21 mouse cellular contexts compared by ENCODE assay signal in the genomic region with DNA sequence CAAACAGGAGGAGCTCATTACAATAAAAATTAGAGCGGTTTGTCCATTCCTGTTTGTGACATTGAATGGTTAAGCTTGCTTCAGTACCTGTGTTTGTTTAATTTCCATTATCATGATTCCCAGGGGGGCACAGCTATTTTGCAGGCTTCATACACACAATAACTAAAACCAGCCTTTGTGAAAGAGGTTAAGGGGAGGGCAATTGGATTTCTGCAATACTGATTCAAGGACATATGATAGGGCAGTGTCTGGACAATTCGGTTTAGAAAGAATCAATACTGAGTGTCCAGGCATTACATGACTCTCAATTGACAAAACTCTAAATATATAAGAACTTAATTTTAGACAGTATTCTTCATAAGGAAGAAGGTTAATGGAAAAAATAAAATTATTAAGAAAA.
DNase-seq lines count a peak whose midpoint lies in the region; ATAC-seq and TF ChIP-seq lines count a peak whose summit lies in the region.
"Had no signal": no experiment of that assay in that cellular context is flagged by ENCODE, and none has a peak within 500 bp of the region (broad histone marks: within the 10 kb centered on the region; RNA-seq: fewer than 3 reads in every experiment).

No protein-coding gene starts in this region.

- no peak overlapping the region for H3K4me3 ChIP-seq in forebrain, embryonic 12.5 days (replicated peaks)
- H3K4me3 ChIP-seq in forebrain, embryonic 15.5 days, result no peak overlapping the region
- no peak overlapping the region for H3K4me3 ChIP-seq in midbrain, embryonic 11.5 days (ENCODE audit: low read depth, low read length)
- no peak overlapping the region for H3K4me3 ChIP-seq in midbrain, embryonic 14.5 days (replicated peaks; ENCODE audit: low read depth, low read length)
- H3K4me3 ChIP-seq in embryonic facial prominence, embryonic 14.5 days (ENCODE audit: low read depth, low read length), result no peak overlapping the region
- H3K4me3 ChIP-seq: embryonic facial prominence, embryonic 12.5 days; heart, embryonic 10.5 days; hindbrain, embryonic 15.5 days had no signal

- TF ChIP-seq POLR2A in brain, embryonic 14.5 days (IDR thresholded peaks at IDR 0.05; ENCODE audit: borderline replicate concordance, extremely low read depth, insufficient read depth, insufficient read length, poor library complexity, severe bottlenecking), result no peak

- no peak overlapping the region for H3K4me2 ChIP-seq in forebrain, embryonic 12.5 days
- H3K4me2 ChIP-seq in forebrain, embryonic 15.5 days (replicated peaks), result no peak overlapping the region
- H3K4me2 ChIP-seq in midbrain, embryonic 11.5 days, result no peak overlapping the region
- H3K4me2 ChIP-seq in midbrain, embryonic 14.5 days (ENCODE audit: low read length), result no peak overlapping the region
- no peak overlapping the region for H3K4me2 ChIP-seq in embryonic facial prominence, embryonic 14.5 days (ENCODE audit: low read depth, low read length)
- H3K4me2 ChIP-seq: embryonic facial prominence, embryonic 12.5 days; hindbrain, embryonic 15.5 days had no signal

- H3K27ac ChIP-seq in forebrain, embryonic 12.5 days, result no peak overlapping the region
- H3K27ac ChIP-seq in forebrain, embryonic 15.5 days (replicated peaks), result no peak overlapping the region
- no peak overlapping the region for H3K27ac ChIP-seq in midbrain, embryonic 11.5 days (ENCODE audit: low read depth, low read length)
- H3K27ac ChIP-seq in midbrain, embryonic 14.5 days (replicated peaks; ENCODE audit: low read depth, low read length), result no peak overlapping the region
- no peak overlapping the region for H3K27ac ChIP-seq in embryonic facial prominence, embryonic 14.5 days (replicated peaks; ENCODE audit: low read depth, low read length)
- H3K27ac ChIP-seq: embryonic facial prominence, embryonic 12.5 days; heart, embryonic 10.5 days; hindbrain, embryonic 15.5 days had no signal

- no peaks in the 10 kb centered on the region for H3K36me3 ChIP-seq in forebrain, embryonic 12.5 days (replicated peaks)
- no peaks in the 10 kb centered on the region for H3K36me3 ChIP-seq in forebrain, embryonic 15.5 days
- H3K36me3 ChIP-seq in midbrain, embryonic 11.5 days (ENCODE audit: control insufficient read depth, insufficient read depth, low read length), result no peaks in the 10 kb centered on the region
- H3K36me3 ChIP-seq in midbrain, embryonic 14.5 days (ENCODE audit: control insufficient read depth, insufficient read depth, low read length), result no peaks in the 10 kb centered on the region
- H3K36me3 ChIP-seq in embryonic facial prominence, embryonic 14.5 days (ENCODE audit: control insufficient read depth, insufficient read depth, low read length), result no peaks in the 10 kb centered on the region
- H3K36me3 ChIP-seq: embryonic facial prominence, embryonic 12.5 days; heart, embryonic 10.5 days; hindbrain, embryonic 15.5 days had no signal

- ATAC-seq in forebrain, embryonic 12.5 days (ENCODE audit: low FRiP score), result peak; percentile 60; the same call in 1 of the 2 replicates
- no peak for ATAC-seq in forebrain, embryonic 15.5 days (replicated peaks)
- ATAC-seq in midbrain, embryonic 11.5 days (ENCODE audit: low FRiP score), result peak; percentile 56; the same call in 1 of the 2 replicates
- ATAC-seq in midbrain, embryonic 14.5 days (ENCODE audit: low FRiP score, low TSS enrichment), result no peak
- no peak for ATAC-seq in embryonic facial prominence, embryonic 14.5 days (ENCODE audit: low read depth)
- ATAC-seq: forebrain, embryonic 14.5 days; inflammation-experienced regulatory T-cells, adult 6 months; intestine, postnatal 0 days had no signal

- 45% methylated on average over 2 of the region's 2 CpGs for WGBS in forebrain, embryonic 12.5 days
- 57% methylated on average over 2 of the region's 2 CpGs for WGBS in forebrain, embryonic 15.5 days
- WGBS in midbrain, embryonic 11.5 days, result 45% methylated on average over 2 of the region's 2 CpGs
- WGBS in midbrain, embryonic 14.5 days, result 60% methylated on average over 2 of the region's 2 CpGs
- 67% methylated on average over 2 of the region's 2 CpGs for WGBS in embryonic facial prominence, embryonic 14.5 days

- H3K4me1 ChIP-seq in forebrain, embryonic 12.5 days, result no peaks in the 10 kb centered on the region
- no peaks in the 10 kb centered on the region for H3K4me1 ChIP-seq in forebrain, embryonic 15.5 days
- H3K4me1 ChIP-seq in midbrain, embryonic 11.5 days (ENCODE audit: control insufficient read depth, insufficient read depth, low read length), result 0 out of 2 replicates have a peak, but pooled peaks cover 2% of the 10 kb centered on the region
- H3K4me1 ChIP-seq in midbrain, embryonic 14.5 days (ENCODE audit: control insufficient read depth, insufficient read depth, low read length), result no peaks in the 10 kb centered on the region
- no peaks in the 10 kb centered on the region for H3K4me1 ChIP-seq in embryonic facial prominence, embryonic 14.5 days (ENCODE audit: control insufficient read depth, insufficient read depth, low read length)
- H3K4me1 ChIP-seq: embryonic facial prominence, embryonic 12.5 days; heart, embryonic 10.5 days; hindbrain, embryonic 15.5 days had no signal

- no peaks in the 10 kb centered on the region for H3K27me3 ChIP-seq in forebrain, embryonic 12.5 days
- no peaks in the 10 kb centered on the region for H3K27me3 ChIP-seq in forebrain, embryonic 15.5 days
- no peaks in the 10 kb centered on the region for H3K27me3 ChIP-seq in midbrain, embryonic 11.5 days (ENCODE audit: control insufficient read depth, insufficient read depth, low read length)
- H3K27me3 ChIP-seq in midbrain, embryonic 14.5 days (ENCODE audit: control insufficient read depth, insufficient read depth, low read length), result no peaks in the 10 kb centered on the region
- no peaks in the 10 kb centered on the region for H3K27me3 ChIP-seq in embryonic facial prominence, embryonic 14.5 days (replicated peaks; ENCODE audit: control insufficient read depth, insufficient read depth, low read length)
- H3K27me3 ChIP-seq: embryonic facial prominence, embryonic 12.5 days; hindbrain, embryonic 15.5 days had no signal

- no peak overlapping the region for H3K9ac ChIP-seq in forebrain, embryonic 12.5 days
- H3K9ac ChIP-seq in forebrain, embryonic 15.5 days (replicated peaks), result no peak overlapping the region
- H3K9ac ChIP-seq in midbrain, embryonic 11.5 days (ENCODE audit: low read length), result no peak overlapping the region
- H3K9ac ChIP-seq in midbrain, embryonic 14.5 days (replicated peaks; ENCODE audit: low read length), result no peak overlapping the region
- no peak overlapping the region for H3K9ac ChIP-seq in embryonic facial prominence, embryonic 14.5 days (ENCODE audit: low read depth, low read length)
- H3K9ac ChIP-seq: embryonic facial prominence, embryonic 12.5 days; hindbrain, embryonic 15.5 days had no signal

- H3K9me3 ChIP-seq in forebrain, embryonic 12.5 days, result no peaks in the 10 kb centered on the region
- no peaks in the 10 kb centered on the region for H3K9me3 ChIP-seq in forebrain, embryonic 15.5 days
- no peaks in the 10 kb centered on the region for H3K9me3 ChIP-seq in midbrain, embryonic 11.5 days (ENCODE audit: control insufficient read depth, low read length)
- H3K9me3 ChIP-seq in midbrain, embryonic 14.5 days (ENCODE audit: control insufficient read depth, low read length), result no peaks in the 10 kb centered on the region
- H3K9me3 ChIP-seq in embryonic facial prominence, embryonic 14.5 days (ENCODE audit: control insufficient read depth, low read length), result no peaks in the 10 kb centered on the region
- H3K9me3 ChIP-seq: embryonic facial prominence, embryonic 12.5 days; heart, embryonic 10.5 days; hindbrain, embryonic 15.5 days had no signal

- TF ChIP-seq CTCF in brain, embryonic 14.5 days (IDR thresholded peaks at IDR 0.05; ENCODE audit: borderline replicate concordance, extremely low read depth, insufficient read depth, insufficient read length), result no peak

- no peak for DNase-seq in midbrain, embryonic 11.5 days (ENCODE audit: low spot score, missing footprints)
- no peak for DNase-seq in midbrain, embryonic 14.5 days
- peak; percentile 30 for DNase-seq in brain, embryonic 14.5 days (ENCODE audit: low read depth)
- DNase-seq in embryonic facial prominence, embryonic 14.5 days (ENCODE audit: low spot score), result peak; percentile 10
- DNase-seq in gastrocnemius, adult 18-20 months (ENCODE audit: low spot score), result no peak
- DNase-seq: adrenal gland, adult 2 months; adrenal gland, postnatal 25 days; cerebellum, adult 2 months; cerebellum, postnatal 10 days; gastrocnemius, postnatal 10 days; heart, adult 18-20 months; heart, postnatal 10 days; heart, postnatal 4 days had no signal

Comparison
In these comparisons a context has a peak if more than half of its experiments do, and no peak if none do; other contexts are left out.
1. ATAC-seq: peak in forebrain, embryonic 12.5 days (single experiment) and midbrain, embryonic 11.5 days (single experiment); none in forebrain, embryonic 15.5 days (single experiment), midbrain, embryonic 14.5 days (single experiment) and embryonic facial prominence, embryonic 14.5 days (single experiment).
2. DNase-seq: peak in brain, embryonic 14.5 days (single experiment) and embryonic facial prominence, embryonic 14.5 days (single experiment); none in midbrain, embryonic 11.5 days (single experiment), midbrain, embryonic 14.5 days (single experiment) and gastrocnemius, adult 18-20 months (single experiment).